Mouse (Mus musculus) heart, postnatal 0 days (tissue): ENCODE results near the gene Gnptab. TPM values are rescaled to one million over a fixed set of nuclear protein-coding genes. Genes with fewer than 3 reads are reported as not detected.

Experiments used
- ATAC-seq: fragments of 200-750 bp; cut with Nextera tagmentation; 2 replicates; pipeline ENCODE4 v1.8.0; 2017; ENCODE audit warnings: low read depth, moderate number of reproducible peaks, moderate library complexity; ENCODE audit not compliant: insufficient read depth
- DNase-seq: peaks from one replicate; pipeline ENCODE4 v3.0.0-alpha.2; 2016; ENCODE audit warnings: low spot score
- H3K27ac ChIP-seq: fragments of 300-500 bp; sonication (generic); 2 replicates; pipeline ENCODE4 v1.5.1; 2014; ENCODE audit warnings: low read depth, mild to moderate bottlenecking
- H3K27me3 ChIP-seq: fragments of 300-500 bp; sonication (generic); 2 replicates; pipeline ENCODE4 v1.6.1; 2014; ENCODE audit warnings: low read length, mixed read lengths; ENCODE audit not compliant: control insufficient read depth, insufficient read depth
- H3K36me3 ChIP-seq: fragments of 300-500 bp; sonication (generic); replicated peaks from 2 replicates; pipeline ENCODE4 v1.6.1; 2014; ENCODE audit warnings: low read length, mixed read lengths; ENCODE audit not compliant: control insufficient read depth, insufficient read depth
- H3K4me1 ChIP-seq: fragments of 300-500 bp; sonication (generic); 2 replicates; pipeline ENCODE4 v1.6.1; 2014; ENCODE audit warnings: antibody characterized with exemption; ENCODE audit not compliant: control insufficient read depth, insufficient read depth
- H3K4me2 ChIP-seq: fragments of 300-500 bp; sonication (generic); 2 replicates; pipeline ENCODE4 v1.6.1; 2014; ENCODE audit warnings: low read depth, mild to moderate bottlenecking, low read length, moderate library complexity
- H3K4me3 ChIP-seq: fragments of 300-500 bp; sonication (generic); 2 replicates; pipeline ENCODE4 v1.5.1; 2014; ENCODE audit warnings: low read depth, low read length
- H3K9ac ChIP-seq: fragments of 300-500 bp; sonication (generic); replicated peaks from 2 replicates; pipeline ENCODE4 v1.6.1; 2014; ENCODE audit warnings: low read depth, low read length, mixed read lengths
- H3K9me3 ChIP-seq: fragments of 300-500 bp; sonication (generic); replicated peaks from 2 replicates; pipeline ENCODE4 v1.6.1; 2016; ENCODE audit warnings: low read length; ENCODE audit not compliant: control insufficient read depth
- CTCF ChIP-seq: IDR thresholded peaks from 2 replicates; pipeline ENCODE4 v1.5.1; 2016; ENCODE audit warnings: antibody characterized with exemption, control low read depth, low read depth
- EP300 ChIP-seq: IDR thresholded peaks from 2 replicates; pipeline ENCODE4 v1.6.1; 2016; ENCODE audit warnings: antibody characterized with exemption, low read depth
- WGBS: fragments of 180-500 bp; shearing (Covaris S2); extraction: QIAGEN DNeasy Blood & Tissue Kit; methylation state at CpG from one replicate; pipeline ENCODE4 v1.1.7; 2014; 5-methylcytosine and 5-hydroxymethylcytosine counted together
- polyA plus RNA-seq: library from polyadenylated mRNA; unstranded; fragments of >200 nt; fragmentation: Nextera tagmentation; extraction: Ambion mirVana; gene quantifications from 2 replicates; pipeline ENCODE4 v1.2.1, GENCODE M21; 2015
- total RNA-seq: library from RNA; depleted of rRNA; stranded (reverse); fragments of >200 nt; gene quantifications from 2 replicates; pipeline ENCODE4 v1.2.3, GENCODE M21; 2014; ENCODE audit warnings: low replicate concordance

Gnptab gene
- total and polyA plus RNA-seq, 2 experiments from 2014 or later = 8.4 to 15.8 TPM

GRCm38 (mm10) chr10:88377666-88378065 is 1.3 kb upstream of the Gnptab start:
- no peak overlapping the region for H3K27ac ChIP-seq
- H3K9me3 ChIP-seq = no peaks in the 10 kb centered on the region
- H3K4me1 ChIP-seq = peaks cover 19% of the 10 kb centered on the region
- no peak overlapping the region for H3K4me3 ChIP-seq
- H3K4me2 ChIP-seq = no peak overlapping the region
- no peaks in the 10 kb centered on the region for H3K27me3 ChIP-seq
- ATAC-seq (no peak), DNase-seq (no peak)
- TF ChIP-seq EP300 (no peak), CTCF (no peak)
- no peak overlapping the region for H3K9ac ChIP-seq
- 73% methylated on average over 4 of the region's 4 CpGs for WGBS
- H3K36me3 ChIP-seq = no peaks in the 10 kb centered on the region

GRCm38 (mm10) chr10:88380002-88380401 is 1.1 kb downstream of the Gnptab start:
- 3% methylated on average over 11 of the region's 11 CpGs for WGBS
- ATAC-seq (peak; percentile 78), DNase-seq (peak; percentile 77)
- peaks cover 28% of the 10 kb centered on the region for H3K4me1 ChIP-seq
- H3K27me3 ChIP-seq = no peaks in the 10 kb centered on the region
- H3K36me3 ChIP-seq = no peaks in the 10 kb centered on the region
- H3K4me3 ChIP-seq = peak overlapping the region; percentile 75
- H3K27ac ChIP-seq = peak overlapping the region; percentile 77
- no peaks in the 10 kb centered on the region for H3K9me3 ChIP-seq
- H3K4me2 ChIP-seq = peak overlapping the region; percentile 90
- TF ChIP-seq EP300 (0 out of 2 replicates have a peak, but pooled peaks have one; percentile 44), CTCF (no peak)
- H3K9ac ChIP-seq = peak overlapping the region; percentile 69

- peak overlapping the region; percentile 69; the same call in 1 of the 2 replicates for H3K9ac ChIP-seq
- peak overlapping the region; percentile 77 for H3K27ac ChIP-seq
Measured at GRCm38 (mm10) chr10:88380430-88381060, 1.6 kb downstream of the Gnptab start.

GRCm38 (mm10) chr10:88381286-88381685 is 2.4 kb downstream of the Gnptab start:
- Histone ChIP-seq H3K4me1 (peaks cover 37% of the 10 kb centered on the region), H3K4me2 (0 out of 2 replicates have a peak overlapping the region, but pooled peaks have one; percentile 90), H3K4me3 (no peak overlapping the region), H3K27me3 (no peaks in the 10 kb centered on the region), H3K36me3 (no peaks in the 10 kb centered on the region), H3K27ac (no peak overlapping the region), H3K9ac (no peak overlapping the region), H3K9me3 (no peaks in the 10 kb centered on the region)
- no peak for TF ChIP-seq CTCF
- TF ChIP-seq EP300 = no peak
- no peak for ATAC-seq
- DNase-seq = no peak
- 93% methylated on average over 4 of the region's 4 CpGs for WGBS

More at GRCm38 (mm10) chr10:88380430-88381060, 1.6 kb downstream of the Gnptab start:
- Histone ChIP-seq H3K4me2 (peak overlapping the region; percentile 90), H3K36me3 (no peaks in the 10 kb centered on the region), H3K4me3 (peak overlapping the region; percentile 75), H3K9me3 (no peaks in the 10 kb centered on the region), H3K27me3 (no peaks in the 10 kb centered on the region), H3K4me1 (peaks cover 29% of the 10 kb centered on the region)
- WGBS = 60% methylated on average over 14 of the region's 14 CpGs
- ATAC-seq = no peak
- TF ChIP-seq CTCF (no peak), EP300 (no peak)
- DNase-seq = no peak

GRCm38 (mm10) chr10:88382009-88382408 is 3.1 kb downstream of the Gnptab start:
- WGBS = 40% methylated on average over 6 of the region's 6 CpGs
- H3K27me3 ChIP-seq = no peaks in the 10 kb centered on the region
- no peaks in the 10 kb centered on the region for H3K36me3 ChIP-seq
- TF ChIP-seq CTCF (no peak), EP300 (no peak)
- H3K4me1 ChIP-seq = peaks cover 39% of the 10 kb centered on the region
- no peak overlapping the region for H3K9ac ChIP-seq
- no peak overlapping the region for H3K4me2 ChIP-seq
- DNase-seq (no peak), ATAC-seq (no peak)
- no peak overlapping the region for H3K4me3 ChIP-seq
- no peaks in the 10 kb centered on the region for H3K9me3 ChIP-seq
- H3K27ac ChIP-seq = no peak overlapping the region

- no peak for DNase-seq
- Histone ChIP-seq H3K9ac (peak overlapping the region; percentile 30; the same call in 1 of the 2 replicates), H3K4me2 (peak overlapping the region; percentile 12; the same call in 1 of the 2 replicates), H3K36me3 (no peaks in the 10 kb centered on the region), H3K27me3 (no peaks in the 10 kb centered on the region), H3K4me1 (peaks cover 39% of the 10 kb centered on the region), H3K9me3 (no peaks in the 10 kb centered on the region), H3K4me3 (no peak overlapping the region), H3K27ac (peak overlapping the region; percentile 81)
- WGBS = 51% methylated on average over 4 of the region's 4 CpGs
- TF ChIP-seq CTCF (no peak), EP300 (no peak)
- ATAC-seq = no peak
Measured at GRCm38 (mm10) chr10:88383479-88383878, 4.5 kb downstream of the Gnptab start.
